Mouse (Mus musculus) intestine, embryonic 15.5 days (tissue): ENCODE measurements at regions not wholly inside any gene's neighbourhood (a gene's known extent, or its start where the extent isn't known, plus 50 kb on each side); places are given as distances from the start of the nearest gene placed in this dataset.
A peak's percentile ranks its signal among the peaks of the same experiment; 100 is the strongest.

Experiments
- ATAC-seq: fragments of 200-750 bp; cut with Nextera tagmentation; 2 replicates; pipeline ENCODE4 v1.8.0; 2017; ENCODE audit warnings: moderate TSS enrichment, moderate library complexity
- H3K27ac ChIP-seq: fragments of 300-500 bp; sonication (generic); 2 replicates; pipeline ENCODE4 v1.5.1; 2015; ENCODE audit warnings: mild to moderate bottlenecking, inconsistent platforms
- H3K27me3 ChIP-seq: fragments of 300-500 bp; sonication (generic); replicated peaks from 2 replicates; pipeline ENCODE4 v1.6.1; 2015; ENCODE audit warnings: inconsistent platforms
- H3K36me3 ChIP-seq: fragments of 300-500 bp; sonication (generic); 2 replicates; pipeline ENCODE4 v1.6.1; 2015; ENCODE audit warnings: inconsistent platforms
- H3K4me1 ChIP-seq: fragments of 300-500 bp; sonication (generic); replicated peaks from 2 replicates; pipeline ENCODE4 v1.6.1; 2015; ENCODE audit warnings: inconsistent platforms
- H3K4me2 ChIP-seq: fragments of 300-500 bp; sonication (generic); replicated peaks from 2 replicates; pipeline ENCODE4 v1.6.1; 2015; ENCODE audit warnings: mild to moderate bottlenecking, inconsistent platforms
- H3K4me3 ChIP-seq: fragments of 300-500 bp; sonication (generic); replicated peaks from 2 replicates; pipeline ENCODE4 v1.5.1; 2015; ENCODE audit warnings: inconsistent platforms
- H3K9ac ChIP-seq: fragments of 300-500 bp; sonication (generic); 2 replicates; pipeline ENCODE4 v1.6.1; 2015; ENCODE audit warnings: inconsistent platforms
- H3K9me3 ChIP-seq: fragments of 300-500 bp; sonication (generic); 2 replicates; pipeline ENCODE4 v1.6.1; 2016; ENCODE audit warnings: inconsistent platforms
- WGBS: fragments of 180-500 bp; shearing (Covaris S2); methylation state at CpG from one replicate; pipeline ENCODE4 v1.1.7; 2015; 5-methylcytosine and 5-hydroxymethylcytosine counted together

DNA sequence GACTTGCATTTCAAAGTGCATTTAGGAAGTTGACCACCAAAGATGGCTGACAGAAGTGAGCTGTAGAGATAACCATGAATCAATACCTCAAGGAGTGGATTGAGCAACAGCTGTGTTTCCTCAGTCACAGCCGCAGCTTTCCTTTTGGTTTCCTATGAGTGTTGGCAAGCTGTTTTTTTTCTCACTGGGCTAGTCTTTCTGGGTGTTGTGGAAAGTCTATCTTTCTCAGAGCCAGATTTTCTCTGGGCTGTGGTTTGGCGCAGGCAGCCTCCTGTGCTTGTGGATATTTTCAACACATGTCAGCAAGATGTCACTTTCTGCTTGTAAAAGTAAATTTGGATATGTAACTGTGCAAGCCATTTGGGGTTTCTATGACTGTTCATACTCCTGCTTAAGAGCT is 268.6 kb upstream of the Sp4 start:
- Histone ChIP-seq H3K27ac (no peak overlapping the region), H3K9me3 (no peaks in the 10 kb centered on the region), H3K4me1 (no peaks in the 10 kb centered on the region), H3K9ac (no peak overlapping the region), H3K36me3 (no peaks in the 10 kb centered on the region), H3K4me2 (no peak overlapping the region), H3K27me3 (no peaks in the 10 kb centered on the region), H3K4me3 (no peak overlapping the region)
- no peak for ATAC-seq
- 53% methylated on average over 2 of the region's 2 CpGs for WGBS

- Histone ChIP-seq H3K27me3 (no peaks in the 10 kb centered on the region), H3K4me3 (no peak overlapping the region)
- ATAC-seq = peak; percentile 79
Observed at GRCm38 (mm10) chr12:118566681-118567080, 265.4 kb upstream of the Sp4 start.

GRCm38 (mm10) chr12:118564394-118565112 is 263.3 kb upstream of the Sp4 start:
- ATAC-seq = no peak

More at GRCm38 (mm10) chr12:118566681-118567080, 265.4 kb upstream of the Sp4 start:
- H3K36me3 ChIP-seq = no peaks in the 10 kb centered on the region
- H3K27ac ChIP-seq = no peak overlapping the region
- 0 out of 2 replicates have a peak, but pooled peaks cover 3% of the 10 kb centered on the region for H3K4me1 ChIP-seq
- no peak overlapping the region for H3K4me2 ChIP-seq
- H3K9ac ChIP-seq = no peak overlapping the region
- H3K9me3 ChIP-seq = no peaks in the 10 kb centered on the region

DNA sequence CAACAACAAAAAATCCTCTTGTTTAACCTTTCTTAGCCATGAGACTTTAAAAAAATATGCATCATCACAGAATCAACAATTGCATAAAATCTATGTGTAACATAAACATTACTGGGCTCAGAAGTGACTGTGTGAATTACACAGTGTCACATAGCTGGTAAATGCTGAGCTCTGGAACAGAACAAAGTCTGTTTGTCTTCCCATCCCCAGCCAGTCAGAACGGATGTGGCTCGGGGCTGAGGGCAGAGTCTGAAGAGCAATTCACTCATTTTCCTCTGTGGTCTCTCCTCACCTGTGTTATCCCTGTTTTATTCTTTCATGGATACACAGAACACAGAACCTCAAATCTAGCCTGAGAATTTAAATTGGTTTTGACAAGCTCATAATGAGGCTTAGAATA is 261.0 kb upstream of the Sp4 start:
- Histone ChIP-seq H3K27ac (no peak overlapping the region), H3K36me3 (no peaks in the 10 kb centered on the region), H3K4me3 (no peak overlapping the region), H3K4me1 (0 out of 2 replicates have a peak, but pooled peaks cover 3% of the 10 kb centered on the region), H3K9ac (no peak overlapping the region), H3K4me2 (no peak overlapping the region), H3K27me3 (no peaks in the 10 kb centered on the region), H3K9me3 (no peaks in the 10 kb centered on the region)
- 30% methylated on average over 2 of the region's 2 CpGs for WGBS
- peak; percentile 51; the same call in 1 of the 2 replicates for ATAC-seq

More at GRCm38 (mm10) chr12:118564394-118565112, 263.3 kb upstream of the Sp4 start:
- no peak overlapping the region for H3K4me3 ChIP-seq
- 0 out of 2 replicates have a peak, but pooled peaks cover 3% of the 10 kb centered on the region for H3K4me1 ChIP-seq
- no peak overlapping the region for H3K4me2 ChIP-seq
- no peaks in the 10 kb centered on the region for H3K9me3 ChIP-seq
- H3K27me3 ChIP-seq = no peaks in the 10 kb centered on the region
- H3K27ac ChIP-seq = no peak overlapping the region
- no peaks in the 10 kb centered on the region for H3K36me3 ChIP-seq
- H3K9ac ChIP-seq = no peak overlapping the region
- WGBS = 30% methylated on average over 9 of the region's 9 CpGs

- no peaks in the 10 kb centered on the region for H3K9me3 ChIP-seq
- no peak for ATAC-seq
- 100% methylated on average over 1 of the region's 1 CpGs for WGBS
Observed at GRCm38 (mm10) chr12:118549071-118549470, 247.8 kb upstream of the Sp4 start.

DNA sequence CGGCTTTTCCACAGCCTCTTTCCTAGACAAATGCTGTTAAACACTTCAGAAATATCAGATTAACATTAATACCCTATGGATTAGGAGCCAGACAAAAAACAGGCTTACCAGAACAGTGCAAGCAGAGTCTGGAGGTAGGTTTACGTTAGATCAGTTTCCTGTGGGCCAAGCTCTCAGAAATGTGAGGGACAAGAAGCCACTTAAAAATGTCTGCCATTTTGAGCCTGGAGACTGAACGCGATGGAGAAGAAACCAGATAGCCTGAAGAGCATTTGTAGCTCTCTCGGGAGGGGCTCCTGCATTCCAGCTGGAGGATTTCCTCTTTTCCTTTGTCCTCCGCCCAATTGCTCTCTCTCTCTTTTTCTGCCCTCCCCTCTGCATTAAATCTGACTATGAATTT is 239.1 kb upstream of the Sp4 start:
- Histone ChIP-seq H3K36me3 (no peaks in the 10 kb centered on the region), H3K4me1 (no peaks in the 10 kb centered on the region), H3K9me3 (no peaks in the 10 kb centered on the region), H3K4me2 (no peak overlapping the region), H3K4me3 (no peak overlapping the region), H3K27me3 (no peaks in the 10 kb centered on the region), H3K27ac (no peak overlapping the region), H3K9ac (no peak overlapping the region)
- ATAC-seq = no peak
- WGBS = 38% methylated on average over 6 of the region's 6 CpGs

More at GRCm38 (mm10) chr12:118549071-118549470, 247.8 kb upstream of the Sp4 start:
- Histone ChIP-seq H3K4me1 (no peaks in the 10 kb centered on the region), H3K27ac (no peak overlapping the region), H3K36me3 (no peaks in the 10 kb centered on the region), H3K4me3 (no peak overlapping the region), H3K27me3 (no peaks in the 10 kb centered on the region), H3K4me2 (no peak overlapping the region), H3K9ac (no peak overlapping the region)

GRCm38 (mm10) chr12:118530514-118530913 is 229.3 kb upstream of the Sp4 start:
- Histone ChIP-seq H3K9ac (no peak overlapping the region), H3K9me3 (no peaks in the 10 kb centered on the region), H3K4me2 (peak overlapping the region; percentile 53; the same call in 1 of the 2 replicates), H3K27ac (no peak overlapping the region), H3K4me1 (peaks cover 6% of the 10 kb centered on the region), H3K27me3 (peaks cover 22% of the 10 kb centered on the region), H3K36me3 (no peaks in the 10 kb centered on the region), H3K4me3 (no peak overlapping the region)
- 7% methylated on average over 10 of the region's 10 CpGs for WGBS
- no peak for ATAC-seq

GRCm38 (mm10) chr12:118529428-118530361 is 228.5 kb upstream of the Sp4 start:
- Histone ChIP-seq H3K4me3 (peak overlapping the region; percentile 15; the same call in 1 of the 2 replicates), H3K9me3 (no peaks in the 10 kb centered on the region), H3K4me1 (peaks cover 6% of the 10 kb centered on the region), H3K27ac (no peak overlapping the region), H3K27me3 (peaks cover 22% of the 10 kb centered on the region), H3K4me2 (peak overlapping the region; percentile 53), H3K9ac (no peak overlapping the region), H3K36me3 (no peaks in the 10 kb centered on the region)
- peak; percentile 51 for ATAC-seq
- 9% methylated on average over 36 of the region's 36 CpGs for WGBS

- Histone ChIP-seq H3K4me1 (no peaks in the 10 kb centered on the region), H3K4me2 (no peak overlapping the region), H3K27ac (no peak overlapping the region), H3K9me3 (no peaks in the 10 kb centered on the region), H3K9ac (no peak overlapping the region), H3K4me3 (no peak overlapping the region), H3K36me3 (no peaks in the 10 kb centered on the region), H3K27me3 (no peaks in the 10 kb centered on the region)
- no peak for ATAC-seq
- WGBS = 59% methylated on average over 2 of the region's 2 CpGs
Observed at GRCm38 (mm10) chr12:118521770-118522169, 220.5 kb upstream of the Sp4 start.

DNA sequence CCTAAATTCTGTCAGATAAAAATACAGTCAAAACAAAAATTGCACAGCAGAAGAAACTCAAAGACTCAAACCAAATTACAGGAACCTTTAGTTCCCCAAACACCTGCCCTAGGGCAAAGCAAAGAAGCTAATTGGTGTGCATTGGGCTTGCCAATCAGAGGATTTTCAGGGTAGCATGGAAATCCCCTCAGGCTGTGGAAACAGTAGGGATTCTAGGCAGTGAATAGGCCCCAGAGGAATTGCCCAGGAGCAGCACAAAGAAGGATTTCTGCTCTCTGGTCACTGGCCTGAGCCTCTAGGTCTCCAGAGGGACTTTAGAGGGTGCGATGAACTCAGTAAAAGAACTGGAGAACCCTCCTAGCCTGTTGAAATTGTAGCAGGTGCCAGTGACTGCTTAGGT is 220.1 kb upstream of the Sp4 start:
- no peaks in the 10 kb centered on the region for H3K36me3 ChIP-seq
- no peak overlapping the region for H3K9ac ChIP-seq
- H3K4me1 ChIP-seq = no peaks in the 10 kb centered on the region
- no peak for ATAC-seq
- H3K27me3 ChIP-seq = no peaks in the 10 kb centered on the region
- no peak overlapping the region for H3K4me3 ChIP-seq
- no peak overlapping the region for H3K27ac ChIP-seq
- WGBS = 81% methylated on average over 1 of the region's 1 CpGs
- H3K4me2 ChIP-seq = no peak overlapping the region
- no peaks in the 10 kb centered on the region for H3K9me3 ChIP-seq

DNA sequence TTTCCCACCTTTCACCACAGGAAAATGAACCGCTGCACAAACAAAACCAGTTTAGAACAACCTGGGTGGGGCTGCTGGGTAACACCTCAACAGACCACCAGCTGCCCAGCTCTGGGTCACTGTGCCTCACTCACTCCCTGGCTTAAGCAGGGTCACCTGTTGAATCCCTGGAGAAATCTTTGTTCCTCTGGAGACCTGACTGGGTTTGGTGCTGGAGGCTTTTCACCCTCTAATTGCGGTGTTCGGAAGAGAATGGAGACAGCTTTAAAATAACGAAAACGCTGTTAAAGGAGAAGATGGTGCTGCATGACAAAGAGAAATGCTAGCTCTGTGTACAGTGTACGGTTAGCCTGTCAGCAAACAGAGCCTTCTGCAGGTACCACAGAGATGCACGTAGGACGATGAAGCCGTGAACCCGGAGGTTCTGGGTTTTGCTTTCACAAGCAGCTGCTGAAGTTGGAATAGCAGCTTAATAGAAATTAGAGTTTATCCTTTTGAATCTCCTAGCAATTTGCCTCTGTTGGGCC is 218.6 kb upstream of the Sp4 start:
- H3K9ac ChIP-seq = no peak overlapping the region
- WGBS = 53% methylated on average over 10 of the region's 10 CpGs
- ATAC-seq = no peak
- no peak overlapping the region for H3K27ac ChIP-seq
- H3K27me3 ChIP-seq = no peaks in the 10 kb centered on the region
- H3K4me1 ChIP-seq = no peaks in the 10 kb centered on the region
- H3K4me3 ChIP-seq = no peak overlapping the region
- H3K9me3 ChIP-seq = no peaks in the 10 kb centered on the region
- no peak overlapping the region for H3K4me2 ChIP-seq
- no peaks in the 10 kb centered on the region for H3K36me3 ChIP-seq

DNA sequence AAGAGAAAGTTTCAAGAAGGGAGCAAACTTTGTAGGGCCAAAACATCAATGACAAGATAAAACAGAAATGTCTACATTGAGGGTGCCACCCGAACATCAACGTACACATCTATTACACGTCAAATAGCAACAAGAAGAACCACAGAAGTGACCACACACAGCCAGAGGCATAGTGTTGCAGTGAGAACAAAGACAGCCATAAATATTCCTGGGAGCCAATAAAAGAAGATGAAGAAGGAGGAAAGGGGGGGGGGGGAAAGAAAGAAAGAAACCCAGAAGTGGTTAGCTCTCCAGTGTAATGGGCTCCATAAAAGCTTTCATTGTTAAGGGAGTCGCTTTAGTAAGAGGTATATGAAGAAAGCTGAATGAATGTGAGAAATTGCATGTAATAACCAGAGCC is 209.7 kb upstream of the Sp4 start:
- 34% methylated on average over 4 of the region's 4 CpGs for WGBS
- no peak for ATAC-seq
- no peaks in the 10 kb centered on the region for H3K36me3 ChIP-seq
- H3K4me1 ChIP-seq = no peaks in the 10 kb centered on the region
- H3K27ac ChIP-seq = no peak overlapping the region
- H3K27me3 ChIP-seq = no peaks in the 10 kb centered on the region
- no peaks in the 10 kb centered on the region for H3K9me3 ChIP-seq
- no peak overlapping the region for H3K4me3 ChIP-seq
- H3K4me2 ChIP-seq = no peak overlapping the region
- H3K9ac ChIP-seq = no peak overlapping the region
